Mouse (Mus musculus) heart, postnatal 0 days (tissue): ENCODE measurements around the gene Bend7. TPM values are rescaled to one million over a fixed set of nuclear protein-coding genes. Genes with fewer than 3 reads are reported as not detected.

ENCODE experiments used
- ATAC-seq: fragments of 200-750 bp; cut with Nextera tagmentation; 2 replicates; pipeline ENCODE4 v1.8.0; 2017; ENCODE audit warnings: low read depth, moderate number of reproducible peaks, moderate library complexity; ENCODE audit not compliant: insufficient read depth
- DNase-seq: peaks from one replicate; pipeline ENCODE4 v3.0.0-alpha.2; 2016; ENCODE audit warnings: low spot score
- H3K27ac ChIP-seq: fragments of 300-500 bp; sonication (generic); 2 replicates; pipeline ENCODE4 v1.5.1; 2014; ENCODE audit warnings: low read depth, mild to moderate bottlenecking
- H3K27me3 ChIP-seq: fragments of 300-500 bp; sonication (generic); 2 replicates; pipeline ENCODE4 v1.6.1; 2014; ENCODE audit warnings: low read length, mixed read lengths; ENCODE audit not compliant: control insufficient read depth, insufficient read depth
- H3K36me3 ChIP-seq: fragments of 300-500 bp; sonication (generic); replicated peaks from 2 replicates; pipeline ENCODE4 v1.6.1; 2014; ENCODE audit warnings: low read length, mixed read lengths; ENCODE audit not compliant: control insufficient read depth, insufficient read depth
- H3K4me1 ChIP-seq: fragments of 300-500 bp; sonication (generic); 2 replicates; pipeline ENCODE4 v1.6.1; 2014; ENCODE audit warnings: antibody characterized with exemption; ENCODE audit not compliant: control insufficient read depth, insufficient read depth
- H3K4me2 ChIP-seq: fragments of 300-500 bp; sonication (generic); 2 replicates; pipeline ENCODE4 v1.6.1; 2014; ENCODE audit warnings: low read depth, mild to moderate bottlenecking, low read length, moderate library complexity
- H3K4me3 ChIP-seq: fragments of 300-500 bp; sonication (generic); 2 replicates; pipeline ENCODE4 v1.5.1; 2014; ENCODE audit warnings: low read depth, low read length
- H3K9ac ChIP-seq: fragments of 300-500 bp; sonication (generic); replicated peaks from 2 replicates; pipeline ENCODE4 v1.6.1; 2014; ENCODE audit warnings: low read depth, low read length, mixed read lengths
- H3K9me3 ChIP-seq: fragments of 300-500 bp; sonication (generic); replicated peaks from 2 replicates; pipeline ENCODE4 v1.6.1; 2016; ENCODE audit warnings: low read length; ENCODE audit not compliant: control insufficient read depth
- CTCF ChIP-seq: IDR thresholded peaks from 2 replicates; pipeline ENCODE4 v1.5.1; 2016; ENCODE audit warnings: antibody characterized with exemption, control low read depth, low read depth
- EP300 ChIP-seq: IDR thresholded peaks from 2 replicates; pipeline ENCODE4 v1.6.1; 2016; ENCODE audit warnings: antibody characterized with exemption, low read depth
- WGBS: fragments of 180-500 bp; shearing (Covaris S2); extraction: QIAGEN DNeasy Blood & Tissue Kit; methylation state at CpG from one replicate; pipeline ENCODE4 v1.1.7; 2014; 5-methylcytosine and 5-hydroxymethylcytosine counted together
- polyA plus RNA-seq: library from polyadenylated mRNA; unstranded; fragments of >200 nt; fragmentation: Nextera tagmentation; extraction: Ambion mirVana; gene quantifications from 2 replicates; pipeline ENCODE4 v1.2.1, GENCODE M21; 2015
- total RNA-seq: library from RNA; depleted of rRNA; stranded (reverse); fragments of >200 nt; gene quantifications from 2 replicates; pipeline ENCODE4 v1.2.3, GENCODE M21; 2014; ENCODE audit warnings: low replicate concordance

Bend7 gene
- total and polyA plus RNA-seq, 2 experiments from 2014 or later, result 2.0 to 2.6 TPM

GRCm38 (mm10) chr2:4717081-4717768 is 406 bp upstream of the Bend7 start:
- H3K9ac ChIP-seq, result peak overlapping the region; percentile 74
- no peaks in the 10 kb centered on the region for H3K36me3 ChIP-seq
- peak overlapping the region; percentile 49; the same call in 1 of the 2 replicates for H3K27ac ChIP-seq
- 5% methylated on average over 35 of the region's 49 CpGs for WGBS
- peak; percentile 10 for DNase-seq
- no peak for TF ChIP-seq EP300
- H3K9me3 ChIP-seq, result no peaks in the 10 kb centered on the region
- peak overlapping the region; percentile 86 for H3K4me2 ChIP-seq
- H3K4me3 ChIP-seq, result peak overlapping the region; percentile 84
- no peaks in the 10 kb centered on the region for H3K4me1 ChIP-seq
- no peak; the same call in 1 of the 2 replicates for ATAC-seq
- H3K27me3 ChIP-seq, result peaks cover 14% of the 10 kb centered on the region

GRCm38 (mm10) chr2:4723088-4723487 is 5.5 kb downstream of the Bend7 start:
- no peaks in the 10 kb centered on the region for H3K4me1 ChIP-seq
- ATAC-seq, result no peak
- no peak overlapping the region for H3K27ac ChIP-seq
- H3K4me3 ChIP-seq, result no peak overlapping the region
- H3K27me3 ChIP-seq, result no peaks in the 10 kb centered on the region
- no peak overlapping the region for H3K9ac ChIP-seq
- H3K4me2 ChIP-seq, result no peak overlapping the region
- no peak for DNase-seq
- WGBS, result 70% methylated on average over 8 of the region's 8 CpGs
- H3K9me3 ChIP-seq, result no peaks in the 10 kb centered on the region
- TF ChIP-seq EP300 (no peak), CTCF (no peak)
- no peaks in the 10 kb centered on the region for H3K36me3 ChIP-seq

- 85% methylated on average over 4 of the region's 4 CpGs for WGBS
- H3K27ac ChIP-seq, result no peak overlapping the region
Observed at GRCm38 (mm10) chr2:4730161-4730560, 12.5 kb downstream of the Bend7 start.

GRCm38 (mm10) chr2:4733971-4734370 is 16.3 kb downstream of the Bend7 start:
- ATAC-seq, result no peak
- Histone ChIP-seq H3K9me3 (no peaks in the 10 kb centered on the region), H3K4me3 (no peak overlapping the region), H3K9ac (no peak overlapping the region), H3K27me3 (no peaks in the 10 kb centered on the region), H3K4me2 (no peak overlapping the region), H3K27ac (no peak overlapping the region), H3K4me1 (no peaks in the 10 kb centered on the region), H3K36me3 (no peaks in the 10 kb centered on the region)
- no peak for DNase-seq
- TF ChIP-seq EP300, result no peak
- 89% methylated on average over 1 of the region's 1 CpGs for WGBS

More at GRCm38 (mm10) chr2:4730161-4730560, 12.5 kb downstream of the Bend7 start:
- no peaks in the 10 kb centered on the region for H3K9me3 ChIP-seq
- no peak for DNase-seq
- no peak overlapping the region for H3K9ac ChIP-seq
- no peaks in the 10 kb centered on the region for H3K36me3 ChIP-seq
- TF ChIP-seq CTCF (no peak), EP300 (no peak)
- ATAC-seq, result no peak
- H3K27me3 ChIP-seq, result no peaks in the 10 kb centered on the region
- no peak overlapping the region for H3K4me2 ChIP-seq
- H3K4me3 ChIP-seq, result no peak overlapping the region
- no peaks in the 10 kb centered on the region for H3K4me1 ChIP-seq

DNA sequence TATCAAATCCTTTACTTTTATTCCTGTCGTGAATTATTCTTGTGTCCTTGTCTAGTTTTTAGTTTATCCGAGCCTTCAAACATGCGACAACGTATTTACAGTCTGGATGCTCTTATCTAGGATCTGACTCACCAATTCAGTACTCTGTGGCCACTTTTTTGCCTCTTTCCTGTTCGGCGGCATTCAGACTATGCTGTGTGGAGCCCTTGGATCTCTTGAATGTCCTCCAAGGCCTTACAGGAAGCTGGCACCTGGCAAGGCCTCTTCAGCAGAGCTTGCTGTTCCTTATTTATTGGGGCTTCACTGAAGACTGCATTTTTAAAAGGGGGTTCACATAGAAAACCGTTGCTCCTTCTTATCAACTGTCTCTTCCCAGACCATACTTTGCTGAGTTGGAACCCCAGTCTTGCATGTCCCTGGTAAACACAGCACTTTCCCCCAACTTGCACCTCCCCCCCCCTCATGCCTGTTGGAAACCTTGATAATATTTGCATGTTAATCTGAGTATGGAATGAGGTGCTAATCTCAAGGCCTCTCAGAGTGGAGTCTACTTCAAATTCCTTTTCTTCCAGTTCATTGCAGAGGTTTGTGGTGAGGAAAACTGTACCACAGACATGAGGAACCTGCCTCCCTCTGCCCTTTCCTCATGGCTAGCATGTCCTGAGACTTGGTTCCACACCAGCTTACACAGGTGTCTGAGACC is 18.6 kb downstream of the Bend7 start:
- Histone ChIP-seq H3K9ac (no peak overlapping the region), H3K27ac (no peak overlapping the region), H3K4me2 (no peak overlapping the region), H3K4me1 (no peaks in the 10 kb centered on the region), H3K36me3 (no peaks in the 10 kb centered on the region), H3K9me3 (no peaks in the 10 kb centered on the region), H3K4me3 (no peak overlapping the region), H3K27me3 (no peaks in the 10 kb centered on the region)
- TF ChIP-seq EP300 (no peak), CTCF (no peak)
- WGBS, result 57% methylated on average over 7 of the region's 7 CpGs
- ATAC-seq, result no peak
- DNase-seq, result no peak
